Mouse (Mus musculus) G1E (cell line): Measurements from ENCODE around the gene Ccdc91. TPM values are rescaled to one million over a fixed set of nuclear protein-coding genes. Genes with fewer than 3 reads are reported as not detected.

Experiments
- ATAC-seq: 2 replicates; pipeline ENCODE4 v1.8.0; 2016; ENCODE audit warnings: mild to moderate bottlenecking; ENCODE audit not compliant: insufficient number of reproducible peaks, poor library complexity, low FRiP score, severe bottlenecking; ENCODE audit errors: extremely low read depth
- DNase-seq: peaks from one replicate; pipeline ENCODE4 v3.0.0; 2012; ENCODE audit warnings: low spot score
- H3K27me3 ChIP-seq: 2 replicates; pipeline ENCODE4 v1.6.1; 2012; ENCODE audit warnings: mild to moderate bottlenecking, low read length, inconsistent platforms; ENCODE audit not compliant: insufficient read depth
- H3K36me3 ChIP-seq: replicated peaks from 2 replicates; pipeline ENCODE3; 2012; ENCODE audit warnings: mild to moderate bottlenecking, inconsistent platforms
- H3K4me1 ChIP-seq: 2 replicates; pipeline ENCODE4 v1.6.1; 2012; ENCODE audit warnings: low read depth, low read length, inconsistent platforms, mixed read lengths; ENCODE audit not compliant: insufficient read depth
- H3K4me3 ChIP-seq: 2 replicates; pipeline ENCODE4 v1.5.1; 2012; ENCODE audit warnings: low read depth, mild to moderate bottlenecking, inconsistent platforms, low read length, moderate library complexity, mixed read lengths
- H3K9me3 ChIP-seq: replicated peaks from 2 replicates; pipeline ENCODE4 v1.6.1; 2012; ENCODE audit warnings: inconsistent platforms
- CTCF ChIP-seq: IDR thresholded peaks from 2 replicates; pipeline ENCODE4 v1.5.1; 2012; ENCODE audit warnings: low read depth, low read length, inconsistent platforms, mixed read lengths
- GATA1 ChIP-seq: IDR thresholded peaks from 2 replicates; pipeline ENCODE4 v1.6.1; 2012; ENCODE audit warnings: borderline replicate concordance, low read length, inconsistent platforms, mixed read lengths
- GATA2 ChIP-seq: IDR thresholded peaks from 2 replicates; pipeline ENCODE4 v1.6.1; 2012; ENCODE audit warnings: low read depth, low read length, inconsistent platforms, borderline replicate concordance
- POLR2AphosphoS5 ChIP-seq: IDR thresholded peaks from 2 replicates; pipeline ENCODE4 v1.6.1; 2012; ENCODE audit warnings: low read depth, low read length, inconsistent platforms; ENCODE audit not compliant: insufficient replicate concordance
- TAL1 ChIP-seq: conservative IDR thresholded peaks from 2 replicates; pipeline ENCODE4 v1.6.1; 2012; ENCODE audit warnings: low read depth, low read length, inconsistent platforms, mixed read lengths
- polyA plus RNA-seq: library from polyadenylated mRNA; stranded (reverse); fragments of >175 nt; gene quantifications from 2 replicates; pipeline ENCODE4 v1.2.3, GENCODE M21; 2012
- total RNA-seq, 2 experiments: library from RNA; stranded (forward) in 1 of 2; stranded (reverse) in 1 of 2; fragments of 200-1000 nt in 1 of 2; fragments of >200 nt in 1 of 2; fragmentation: Nextera tagmentation in 1 of 2; gene quantifications; 2 replicates each; pipeline ENCODE4 v1.2.3; 2014 to 2017

The Ccdc91 gene
- total and polyA plus RNA-seq, 3 experiments: 15.1 to 51.4 (median 22.6) TPM

- no peaks in the 10 kb centered on the region for H3K36me3 ChIP-seq
- no peaks in the 10 kb centered on the region for H3K9me3 ChIP-seq
- TF ChIP-seq TAL1: no peak
- TF ChIP-seq POLR2AphosphoS5: no peak
- no peak for TF ChIP-seq CTCF
- TF ChIP-seq GATA1: no peak
- TF ChIP-seq GATA2: no peak
- H3K4me3 ChIP-seq: no peak overlapping the region
- no peaks in the 10 kb centered on the region for H3K4me1 ChIP-seq
- ATAC-seq (no peak), DNase-seq (no peak)
- peaks cover 5% of the 10 kb centered on the region; the same call in 1 of the 2 replicates for H3K27me3 ChIP-seq
These were observed 195.7 kb downstream of the Ccdc91 start for GRCm38 (mm10) chr6:147671366-147671765.

GRCm38 (mm10) chr6:147672481-147672880 lies 196.9 kb downstream of the Ccdc91 start:
- Histone ChIP-seq H3K27me3 (peaks cover 5% of the 10 kb centered on the region; the same call in 1 of the 2 replicates), H3K4me3 (no peak overlapping the region), H3K9me3 (no peaks in the 10 kb centered on the region), H3K36me3 (no peaks in the 10 kb centered on the region), H3K4me1 (no peaks in the 10 kb centered on the region)
- TF ChIP-seq CTCF (no peak), POLR2AphosphoS5 (no peak), GATA2 (no peak), TAL1 (no peak), GATA1 (no peak)
- DNase-seq: no peak
- ATAC-seq: no peak

DNA sequence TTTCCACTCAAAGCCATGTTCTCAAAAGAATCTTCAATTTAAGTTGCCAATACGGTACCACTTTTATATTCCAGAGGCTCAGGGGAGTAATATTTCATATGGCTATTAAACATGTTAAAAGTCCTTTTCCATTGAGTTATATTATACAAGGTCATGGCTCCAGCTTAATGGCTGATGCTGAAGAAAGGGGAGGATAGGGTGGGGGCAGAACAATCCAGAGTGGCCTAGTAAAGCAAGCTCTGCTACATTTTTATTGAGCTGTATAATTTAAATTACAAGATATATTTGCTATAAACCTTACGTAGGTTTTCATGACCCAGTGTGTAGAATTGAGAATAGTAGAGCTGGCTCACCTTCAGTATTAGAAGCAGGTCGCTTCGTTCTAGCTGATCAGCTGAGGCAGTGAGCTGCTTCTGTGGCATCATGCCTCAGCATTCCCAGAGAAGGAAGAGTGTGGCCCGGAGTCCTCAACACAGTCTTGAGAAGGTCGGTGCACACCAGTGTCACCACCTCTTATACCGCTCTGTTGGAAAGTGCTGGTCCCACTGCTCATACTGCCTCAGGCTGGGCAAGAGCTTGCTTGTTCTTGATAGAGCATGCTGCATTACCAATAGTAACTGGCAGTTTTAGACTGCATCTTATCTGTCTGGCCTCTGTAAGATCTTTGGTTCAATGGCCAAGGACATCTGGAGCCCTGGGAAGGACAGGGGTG lies 199.6 kb downstream of the Ccdc91 start:
- Histone ChIP-seq H3K36me3 (no peaks in the 10 kb centered on the region), H3K4me3 (no peak overlapping the region), H3K27me3 (peaks cover 5% of the 10 kb centered on the region; the same call in 1 of the 2 replicates), H3K4me1 (no peaks in the 10 kb centered on the region), H3K9me3 (no peaks in the 10 kb centered on the region)
- ATAC-seq (no peak), DNase-seq (no peak)
- TF ChIP-seq GATA2 (no peak), CTCF (no peak)

- Histone ChIP-seq H3K4me1 (no peaks in the 10 kb centered on the region), H3K27me3 (peaks cover 5% of the 10 kb centered on the region; the same call in 1 of the 2 replicates), H3K9me3 (no peaks in the 10 kb centered on the region), H3K36me3 (no peaks in the 10 kb centered on the region), H3K4me3 (no peak overlapping the region)
- DNase-seq (no peak), ATAC-seq (no peak)
- no peak for TF ChIP-seq CTCF
- no peak for TF ChIP-seq POLR2AphosphoS5
- no peak for TF ChIP-seq GATA1
- no peak for TF ChIP-seq TAL1
- no peak for TF ChIP-seq GATA2
These were observed 200.6 kb downstream of the Ccdc91 start for GRCm38 (mm10) chr6:147676214-147676613.

Other genes with a start within 250 kb of the Ccdc91 start
- gene Pthlh, start 211.6 kb upstream of the Ccdc91 start, total RNA-seq (2014; fragmentation: Nextera tagmentation): not detected in 2 replicates
- not detected in 2 replicates for gene Pthlh, start 211.6 kb upstream of the Ccdc91 start, total RNA-seq (2017)
- not detected in 2 replicates for gene Pthlh, start 211.6 kb upstream of the Ccdc91 start, polyA plus RNA-seq